ENCODE assay signal across 17 mouse cellular contexts in the genomic region with DNA sequence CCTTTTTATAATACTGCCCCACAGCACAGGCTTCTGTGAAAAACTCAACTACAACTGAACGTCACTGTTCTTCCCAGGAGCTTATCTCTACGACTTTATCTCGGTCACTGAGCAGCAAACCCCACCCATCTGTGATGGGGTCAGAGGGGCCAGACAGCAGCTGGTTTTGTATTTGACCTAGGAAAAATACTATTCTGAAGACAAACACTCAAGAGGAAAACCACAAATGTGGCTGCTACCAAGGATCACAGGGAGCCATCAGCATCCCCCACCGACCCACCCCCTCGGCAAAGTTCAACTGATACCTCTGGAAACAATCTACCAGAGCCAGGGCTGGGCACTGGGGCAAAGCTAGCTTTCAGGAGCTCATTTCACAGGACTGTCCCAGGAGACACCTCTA.
DNase-seq lines count a peak whose midpoint lies in the region; ATAC-seq and TF ChIP-seq lines count a peak whose summit lies in the region.
"Had no signal": no experiment of that assay in that cellular context is flagged by ENCODE, and none has a peak within 500 bp of the region (broad histone marks: within the 10 kb centered on the region; RNA-seq: fewer than 3 reads in every experiment).

No protein-coding gene starts in this region.

- no peaks in the 10 kb centered on the region for H3K4me1 ChIP-seq in intestine, embryonic 15.5 days (replicated peaks)
- no peaks in the 10 kb centered on the region for H3K4me1 ChIP-seq in intestine, postnatal 0 days (replicated peaks; ENCODE audit: control insufficient read depth, insufficient read depth, low read length)
- H3K4me1 ChIP-seq in intestine, embryonic 16.5 days (ENCODE audit: control insufficient read depth, insufficient read depth, low read length) = peaks cover 7% of the 10 kb centered on the region
- H3K4me1 ChIP-seq in liver, embryonic 16.5 days (ENCODE audit: control insufficient read depth, low read depth, low read length) = peaks cover 20% of the 10 kb centered on the region
- H3K4me1 ChIP-seq: forebrain, embryonic 15.5 days; limb, embryonic 10.5 days; neural tube, embryonic 12.5 days had no signal

- no peaks in the 10 kb centered on the region for H3K27me3 ChIP-seq in intestine, embryonic 15.5 days (replicated peaks)
- H3K27me3 ChIP-seq in intestine, postnatal 0 days (replicated peaks; ENCODE audit: control insufficient read depth, insufficient read depth, low read length) = no peaks in the 10 kb centered on the region
- H3K27me3 ChIP-seq in intestine, embryonic 16.5 days (replicated peaks; ENCODE audit: control insufficient read depth, insufficient read depth, low read length) = no peaks in the 10 kb centered on the region
- H3K27me3 ChIP-seq in liver, embryonic 16.5 days (ENCODE audit: control insufficient read depth, insufficient read depth, low read depth, low read length) = no peaks in the 10 kb centered on the region
- H3K27me3 ChIP-seq: forebrain, embryonic 15.5 days; hindbrain, embryonic 15.5 days; neural tube, embryonic 12.5 days had no signal

- H3K36me3 ChIP-seq in intestine, embryonic 15.5 days = no peaks in the 10 kb centered on the region
- no peaks in the 10 kb centered on the region for H3K36me3 ChIP-seq in intestine, postnatal 0 days (ENCODE audit: control insufficient read depth, insufficient read depth)
- H3K36me3 ChIP-seq in intestine, embryonic 16.5 days (ENCODE audit: control insufficient read depth, insufficient read depth, low read length) = no peaks in the 10 kb centered on the region
- H3K36me3 ChIP-seq in liver, embryonic 16.5 days (ENCODE audit: control insufficient read depth, insufficient read depth) = no peaks in the 10 kb centered on the region
- H3K36me3 ChIP-seq: forebrain, embryonic 15.5 days; hindbrain, embryonic 15.5 days; limb, embryonic 10.5 days; neural tube, embryonic 12.5 days had no signal

- TF ChIP-seq CTCF in intestine, postnatal 0 days (IDR thresholded peaks at IDR 0.05; ENCODE audit: low read depth) = no peak

- H3K4me3 ChIP-seq in intestine, embryonic 15.5 days (replicated peaks) = no peak overlapping the region
- no peak overlapping the region for H3K4me3 ChIP-seq in intestine, postnatal 0 days (ENCODE audit: low read depth, low read length)
- no peak overlapping the region for H3K4me3 ChIP-seq in intestine, embryonic 16.5 days (ENCODE audit: low read length)
- H3K4me3 ChIP-seq in liver, embryonic 16.5 days (ENCODE audit: low read depth, low read length) = no peak overlapping the region
- H3K4me3 ChIP-seq: forebrain, embryonic 15.5 days; hindbrain, embryonic 15.5 days; limb, embryonic 10.5 days; neural tube, embryonic 12.5 days had no signal

- 43% methylated on average over 5 of the region's 5 CpGs for WGBS in intestine, embryonic 15.5 days
- whole genome bisulfite sequencing in intestine, postnatal 0 days = 29% methylated on average over 5 of the region's 5 CpGs
- 35% methylated on average over 5 of the region's 5 CpGs for WGBS in intestine, embryonic 16.5 days
- 5% methylated on average over 5 of the region's 5 CpGs for WGBS in liver, embryonic 16.5 days (ENCODE audit: insufficient replicate concordance)

- peak; percentile 82 for ATAC-seq in intestine, embryonic 15.5 days
- ATAC-seq in intestine, postnatal 0 days = no peak
- peak; percentile 79 for ATAC-seq in intestine, embryonic 16.5 days
- ATAC-seq in liver, embryonic 16.5 days (ENCODE audit: low read depth) = peak; percentile 72
- no peak for ATAC-seq in cerebellum, adult (ENCODE audit: insufficient number of reproducible peaks, low FRiP score, low TSS enrichment)
- no peak for ATAC-seq in monocyte, adult 5-6 weeks (replicated peaks; ENCODE audit: insufficient number of reproducible peaks, low FRiP score, low TSS enrichment, poor library complexity, severe bottlenecking)
- ATAC-seq: forebrain, embryonic 15.5 days had no signal

- no peak overlapping the region for H3K4me2 ChIP-seq in intestine, embryonic 15.5 days (replicated peaks)
- H3K4me2 ChIP-seq in intestine, postnatal 0 days (replicated peaks; ENCODE audit: low read depth) = no peak overlapping the region
- H3K4me2 ChIP-seq in intestine, embryonic 16.5 days (ENCODE audit: low read depth, low read length) = no peak overlapping the region
- H3K4me2 ChIP-seq in liver, embryonic 16.5 days (ENCODE audit: low read depth, low read length) = peak overlapping the region; percentile 24; the same call in 1 of the 2 replicates
- H3K4me2 ChIP-seq: forebrain, embryonic 15.5 days; hindbrain, embryonic 15.5 days; lung, embryonic 14.5 days; neural tube, embryonic 12.5 days had no signal

- no peak overlapping the region for H3K27ac ChIP-seq in intestine, embryonic 15.5 days
- H3K27ac ChIP-seq in intestine, postnatal 0 days (ENCODE audit: low read depth, low read length) = no peak overlapping the region
- no peak overlapping the region for H3K27ac ChIP-seq in intestine, embryonic 16.5 days (ENCODE audit: low read length)
- no peak overlapping the region for H3K27ac ChIP-seq in liver, embryonic 16.5 days (ENCODE audit: low read length)
- H3K27ac ChIP-seq: forebrain, embryonic 15.5 days; hindbrain, embryonic 15.5 days; limb, embryonic 10.5 days; macrophage; neural tube, embryonic 12.5 days had no signal

- no peak overlapping the region for H3K9ac ChIP-seq in intestine, embryonic 15.5 days
- H3K9ac ChIP-seq in intestine, postnatal 0 days (ENCODE audit: low read depth, low read length) = no peak overlapping the region
- no peak overlapping the region for H3K9ac ChIP-seq in intestine, embryonic 16.5 days (ENCODE audit: low read depth, low read length)
- 0 out of 2 replicates have a peak overlapping the region, but pooled peaks have one; percentile 11 for H3K9ac ChIP-seq in liver, embryonic 16.5 days (ENCODE audit: low read depth, low read length)
- H3K9ac ChIP-seq: forebrain, embryonic 15.5 days; hindbrain, embryonic 15.5 days; lung, embryonic 14.5 days; neural tube, embryonic 12.5 days had no signal

- DNase-seq in 416B (ENCODE audit: low read depth) = peak; percentile 91
- DNase-seq in layer of hippocampus, adult 8-10 months (ENCODE audit: low spot score in 2 of 2) = no peak
- DNase-seq: cerebellum, adult 11-12 months; lung, embryonic 14.5 days; retina, postnatal 1 day; spleen, adult 18-20 months had no signal

- H3K9me3 ChIP-seq in intestine, embryonic 15.5 days = no peaks in the 10 kb centered on the region
- no peaks in the 10 kb centered on the region for H3K9me3 ChIP-seq in intestine, postnatal 0 days (ENCODE audit: control insufficient read depth)
- H3K9me3 ChIP-seq in intestine, embryonic 16.5 days (ENCODE audit: control insufficient read depth, low read length) = no peaks in the 10 kb centered on the region
- H3K9me3 ChIP-seq in liver, embryonic 16.5 days (replicated peaks; ENCODE audit: control insufficient read depth, low read length) = no peaks in the 10 kb centered on the region
- H3K9me3 ChIP-seq: forebrain, embryonic 15.5 days; hindbrain, embryonic 15.5 days; limb, embryonic 10.5 days; neural tube, embryonic 12.5 days had no signal

Comparison
In these comparisons a context has a peak if more than half of its experiments do, and no peak if none do; other contexts are left out.
1. ATAC-seq: peak in intestine, embryonic 15.5 days (single experiment), intestine, embryonic 16.5 days (single experiment) and liver, embryonic 16.5 days (single experiment); none in intestine, postnatal 0 days (single experiment), cerebellum, adult (single experiment) and monocyte, adult 5-6 weeks (single experiment).